Mouse (Mus musculus) lung, postnatal 0 days (tissue): ENCODE measurements around the gene Kbtbd8. TPM values are rescaled to one million over a fixed set of nuclear protein-coding genes. Genes with fewer than 3 reads are reported as not detected.

Experiments
- ATAC-seq: fragments of 200-750 bp; cut with Nextera tagmentation; 2 replicates; pipeline ENCODE4 v1.8.0; 2017; ENCODE audit warnings: moderate library complexity
- DNase-seq: peaks from one replicate; pipeline ENCODE4 v3.0.0-alpha.2; 2016; ENCODE audit warnings: low spot score
- H3K27ac ChIP-seq: fragments of 300-500 bp; sonication (generic); 2 replicates; pipeline ENCODE4 v1.5.1; 2014; ENCODE audit warnings: antibody characterized with exemption, mild to moderate bottlenecking, low read length, mixed read lengths
- H3K27me3 ChIP-seq: fragments of 300-500 bp; sonication (generic); replicated peaks from 2 replicates; pipeline ENCODE4 v1.6.1; 2014; ENCODE audit warnings: low read length, mixed read lengths; ENCODE audit not compliant: insufficient read depth
- H3K36me3 ChIP-seq: fragments of 300-500 bp; sonication (generic); 2 replicates; pipeline ENCODE4 v1.6.1; 2014; ENCODE audit warnings: low read length, mixed read lengths; ENCODE audit not compliant: insufficient read depth
- H3K4me1 ChIP-seq: fragments of 300-500 bp; sonication (generic); 2 replicates; pipeline ENCODE4 v1.6.1; 2014; ENCODE audit warnings: antibody characterized with exemption, low read depth, low read length, mixed read lengths; ENCODE audit not compliant: insufficient read depth
- H3K4me2 ChIP-seq: fragments of 300-500 bp; sonication (generic); replicated peaks from 2 replicates; pipeline ENCODE4 v1.6.1; 2014; ENCODE audit warnings: low read depth, mild to moderate bottlenecking, low read length, moderate library complexity, mixed read lengths
- H3K4me3 ChIP-seq: fragments of 300-500 bp; sonication (generic); 2 replicates; pipeline ENCODE4 v1.5.1; 2014; ENCODE audit warnings: low read depth, low read length
- H3K9ac ChIP-seq: fragments of 300-500 bp; sonication (generic); replicated peaks from 2 replicates; pipeline ENCODE4 v1.6.1; 2014; ENCODE audit warnings: low read depth, mild to moderate bottlenecking
- H3K9me3 ChIP-seq: fragments of 300-500 bp; sonication (generic); 2 replicates; pipeline ENCODE4 v1.6.1; 2016; ENCODE audit warnings: low read length, mixed read lengths
- CTCF ChIP-seq: IDR thresholded peaks from 2 replicates; pipeline ENCODE4 v1.5.1; 2016; ENCODE audit warnings: antibody characterized with exemption, mild to moderate bottlenecking
- EP300 ChIP-seq: IDR thresholded peaks from 2 replicates; pipeline ENCODE4 v1.6.1; 2016; ENCODE audit warnings: antibody characterized with exemption, mild to moderate bottlenecking, control low read depth
- WGBS: fragments of 180-500 bp; shearing (Covaris S2); extraction: QIAGEN DNeasy Blood & Tissue Kit; methylation state at CpG from one replicate; pipeline ENCODE4 v1.1.7; 2014; 5-methylcytosine and 5-hydroxymethylcytosine counted together
- polyA plus RNA-seq: library from polyadenylated mRNA; unstranded; fragments of >200 nt; fragmentation: Nextera tagmentation; extraction: Ambion mirVana; gene quantifications from 2 replicates; pipeline ENCODE4 v1.2.1, GENCODE M21; 2015

Gene Kbtbd8
- polyA plus RNA-seq, 1 experiment from 2014 or later: 0.91 TPM

- Histone ChIP-seq H3K4me2 (no peak overlapping the region), H3K9me3 (no peaks in the 10 kb centered on the region), H3K36me3 (no peaks in the 10 kb centered on the region), H3K27me3 (no peaks in the 10 kb centered on the region), H3K27ac (no peak overlapping the region), H3K4me1 (no peaks in the 10 kb centered on the region), H3K4me3 (no peak overlapping the region), H3K9ac (no peak overlapping the region)
- no peak for TF ChIP-seq EP300
- peak; percentile 94 for TF ChIP-seq CTCF
- WGBS: 16% methylated on average over 21 of the region's 21 CpGs
- ATAC-seq (peak; percentile 64), DNase-seq (peak; percentile 80)
These were observed 18.5 kb upstream of the Kbtbd8 start for GRCm38 (mm10) chr6:95098366-95099109.

GRCm38 (mm10) chr6:95103706-95104105 lies 13.3 kb upstream of the Kbtbd8 start:
- H3K4me2 ChIP-seq: no peak overlapping the region
- H3K4me3 ChIP-seq: no peak overlapping the region
- ATAC-seq (no peak), DNase-seq (no peak)
- no peaks in the 10 kb centered on the region for H3K4me1 ChIP-seq
- H3K27ac ChIP-seq: no peak overlapping the region
- WGBS: 64% methylated on average over 3 of the region's 3 CpGs
- no peaks in the 10 kb centered on the region for H3K9me3 ChIP-seq
- H3K36me3 ChIP-seq: no peaks in the 10 kb centered on the region
- TF ChIP-seq CTCF (no peak), EP300 (no peak)
- no peaks in the 10 kb centered on the region for H3K27me3 ChIP-seq
- H3K9ac ChIP-seq: no peak overlapping the region

GRCm38 (mm10) chr6:95108437-95108836 lies 8.6 kb upstream of the Kbtbd8 start:
- no peaks in the 10 kb centered on the region for H3K4me1 ChIP-seq
- no peak overlapping the region for H3K4me3 ChIP-seq
- no peak overlapping the region for H3K4me2 ChIP-seq
- no peaks in the 10 kb centered on the region for H3K9me3 ChIP-seq
- TF ChIP-seq EP300 (no peak), CTCF (peak; percentile 13; the same call in 1 of the 2 replicates)
- no peaks in the 10 kb centered on the region for H3K36me3 ChIP-seq
- no peak overlapping the region for H3K9ac ChIP-seq
- no peak for DNase-seq
- no peak overlapping the region for H3K27ac ChIP-seq
- no peaks in the 10 kb centered on the region for H3K27me3 ChIP-seq
- ATAC-seq: no peak

- Histone ChIP-seq H3K4me2 (no peak overlapping the region), H3K4me3 (no peak overlapping the region), H3K36me3 (no peaks in the 10 kb centered on the region), H3K27me3 (no peaks in the 10 kb centered on the region), H3K27ac (no peak overlapping the region), H3K4me1 (no peaks in the 10 kb centered on the region), H3K9ac (no peak overlapping the region), H3K9me3 (no peaks in the 10 kb centered on the region)
- DNase-seq (no peak), ATAC-seq (no peak)
- 85% methylated on average over 6 of the region's 6 CpGs for WGBS
- no peak for TF ChIP-seq CTCF
- TF ChIP-seq EP300: no peak
These were observed 7.2 kb upstream of the Kbtbd8 start for GRCm38 (mm10) chr6:95109691-95110450.

- Histone ChIP-seq H3K4me1 (no peaks in the 10 kb centered on the region), H3K9ac (no peak overlapping the region), H3K27ac (no peak overlapping the region), H3K4me2 (no peak overlapping the region), H3K36me3 (no peaks in the 10 kb centered on the region), H3K4me3 (no peak overlapping the region), H3K27me3 (no peaks in the 10 kb centered on the region), H3K9me3 (no peaks in the 10 kb centered on the region)
- ATAC-seq (no peak), DNase-seq (no peak)
- WGBS: 75% methylated on average over 5 of the region's 5 CpGs
- TF ChIP-seq EP300: no peak
These were observed 5.0 kb upstream of the Kbtbd8 start for GRCm38 (mm10) chr6:95112015-95112414.

- peaks cover 11% of the 10 kb centered on the region; the same call in 1 of the 2 replicates for H3K27me3 ChIP-seq
- H3K4me1 ChIP-seq: no peaks in the 10 kb centered on the region
- H3K27ac ChIP-seq: no peak overlapping the region
- H3K4me3 ChIP-seq: no peak overlapping the region
- H3K4me2 ChIP-seq: no peak overlapping the region
- no peak for ATAC-seq
- DNase-seq: no peak
- WGBS: 44% methylated on average over 8 of the region's 8 CpGs
- H3K36me3 ChIP-seq: no peaks in the 10 kb centered on the region
- TF ChIP-seq CTCF (no peak), EP300 (no peak)
- no peaks in the 10 kb centered on the region for H3K9me3 ChIP-seq
- no peak overlapping the region for H3K9ac ChIP-seq
These were observed 527 bp upstream of the Kbtbd8 start for GRCm38 (mm10) chr6:95116513-95116912.
